Mouse (Mus musculus) thymus, adult 18-20 months (tissue): ENCODE data around the gene Chst3.
"Not testable (repeated sequence)": the region's sequence is repeated elsewhere in the genome, so short reads cannot be mapped to it uniquely, and the experiment has no call there.

Source experiments
- DNase-seq, 2 experiments: peaks; one replicate each; pipeline ENCODE4 v3.0.0; 2022; ENCODE audit warnings: mixed read lengths in 2 of 2

Gene Chst3

DNA sequence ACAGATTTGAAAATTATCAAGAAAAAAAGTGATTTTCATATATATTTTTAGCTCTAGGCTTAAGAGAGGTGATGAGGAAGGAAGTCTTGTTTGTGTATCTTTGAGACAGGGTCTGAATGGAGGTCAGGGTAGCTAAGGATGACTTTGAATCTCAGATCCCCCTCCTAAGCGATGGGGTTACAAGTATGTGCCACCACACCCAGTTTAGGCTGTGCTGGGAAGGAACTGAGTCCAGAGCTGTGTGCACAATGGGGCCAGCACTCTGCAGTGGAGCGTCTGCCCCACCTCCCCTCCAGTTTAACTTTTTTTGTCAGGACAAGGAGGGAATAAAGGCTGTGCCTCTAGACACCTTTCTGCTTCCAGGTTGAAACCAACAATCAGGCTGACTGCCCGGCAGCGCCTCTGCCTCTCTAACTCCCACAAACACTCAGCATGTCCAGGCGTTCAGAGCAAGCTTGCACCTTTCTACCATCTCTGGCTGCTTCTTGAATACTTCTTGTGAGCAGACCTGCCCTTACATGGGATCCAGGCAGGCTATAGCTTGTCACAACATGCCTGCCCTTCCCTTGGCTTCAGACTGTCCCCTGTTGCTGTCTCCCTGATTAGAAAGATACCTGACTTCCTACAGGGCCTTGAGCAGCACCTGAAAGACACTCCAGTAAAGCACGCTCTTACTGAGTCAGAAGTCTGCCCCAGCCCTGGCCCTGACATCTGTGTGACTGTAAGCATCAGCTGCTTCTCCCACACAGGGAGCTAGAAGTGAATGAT lies 11.4 kb upstream of the Chst3 start:
- DNase-seq, result no peak

GRCm38 (mm10) chr10:60229113-60229512 lies 10.1 kb upstream of the Chst3 start:
- no peak for DNase-seq

DNA sequence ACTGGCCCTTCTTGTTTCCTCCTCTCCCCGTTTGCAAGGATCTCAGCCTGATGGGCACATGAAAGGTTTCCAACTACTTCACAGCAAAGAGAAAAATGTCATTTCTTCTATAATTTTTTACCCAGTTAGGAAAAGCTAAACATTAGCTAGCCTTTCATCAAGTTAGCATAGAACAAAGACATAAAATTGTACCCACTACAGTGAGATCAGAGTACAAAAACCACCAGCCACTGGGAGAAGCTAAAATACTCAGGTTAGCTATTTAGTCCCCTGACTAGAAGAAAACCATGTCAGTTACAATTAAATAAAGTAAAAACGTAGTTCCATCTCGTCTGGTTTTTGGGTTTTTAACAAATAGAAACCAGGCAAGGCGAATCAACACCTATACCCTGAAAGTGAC lies 8.6 kb upstream of the Chst3 start:
- DNase-seq, result no peak

GRCm38 (mm10) chr10:60224601-60225000 lies 5.5 kb upstream of the Chst3 start:
- no peak for DNase-seq

DNA sequence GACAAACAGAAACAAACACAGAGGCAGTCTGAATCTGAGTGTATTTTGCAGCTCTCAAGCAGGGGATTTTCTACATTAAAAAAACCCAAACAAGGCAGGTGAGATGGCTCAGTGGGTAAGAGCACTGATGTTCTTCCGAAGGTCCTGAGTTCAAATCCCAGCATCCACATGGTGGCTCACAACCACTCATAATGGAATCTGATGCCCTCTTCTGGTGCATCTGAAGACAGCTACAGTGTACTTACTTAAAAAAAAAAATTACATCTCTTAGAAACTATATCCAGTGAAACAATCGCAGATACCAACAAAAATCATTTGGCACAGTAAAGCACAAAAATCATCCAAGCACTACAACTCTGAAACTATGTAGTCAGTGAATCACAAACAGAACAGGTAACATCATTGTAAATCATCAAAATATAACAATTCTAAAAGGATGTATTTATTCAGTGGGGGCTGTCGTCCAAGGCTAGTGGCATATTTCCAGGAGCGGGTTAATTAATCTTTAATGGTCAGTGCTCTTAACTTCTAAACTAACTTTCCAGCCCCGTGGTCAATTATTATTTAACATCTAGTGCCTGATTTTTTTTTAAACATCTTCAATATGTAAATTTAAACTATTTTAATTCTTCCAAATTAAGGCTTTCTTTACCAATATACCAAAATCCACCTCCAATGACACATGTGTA lies 2.7 kb upstream of the Chst3 start:
- not testable (repeated sequence) for DNase-seq

- DNase-seq, result no peak
Observed at GRCm38 (mm10) chr10:60220607-60221006, 1.5 kb upstream of the Chst3 start.

DNA sequence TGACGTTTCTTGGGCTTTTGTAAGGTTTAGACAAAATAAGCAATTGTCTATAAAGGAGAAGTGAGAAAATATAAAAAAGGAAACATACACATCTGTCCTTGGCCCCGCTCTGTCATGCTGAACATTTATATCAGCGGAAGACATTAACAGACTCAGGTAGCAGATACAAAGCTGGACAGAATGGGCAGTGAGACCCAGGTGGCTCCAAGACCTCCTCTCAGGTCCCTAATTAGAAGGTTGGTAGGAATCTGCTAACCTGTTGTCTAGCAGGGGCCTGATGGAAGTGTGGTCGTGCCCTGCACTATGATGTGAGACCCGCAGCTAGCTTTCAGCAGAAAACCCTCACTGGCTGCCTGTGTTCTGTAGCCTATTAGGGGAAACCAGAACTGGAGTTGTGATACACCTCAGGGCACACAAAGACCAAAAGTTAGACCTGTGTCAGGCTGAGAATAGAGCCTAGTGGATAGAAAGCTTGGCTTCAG lies 1.0 kb upstream of the Chst3 start:
- DNase-seq, result no peak

GRCm38 (mm10) chr10:60218033-60218590 lies 948 bp downstream of the Chst3 start:
- no peak for DNase-seq

DNA sequence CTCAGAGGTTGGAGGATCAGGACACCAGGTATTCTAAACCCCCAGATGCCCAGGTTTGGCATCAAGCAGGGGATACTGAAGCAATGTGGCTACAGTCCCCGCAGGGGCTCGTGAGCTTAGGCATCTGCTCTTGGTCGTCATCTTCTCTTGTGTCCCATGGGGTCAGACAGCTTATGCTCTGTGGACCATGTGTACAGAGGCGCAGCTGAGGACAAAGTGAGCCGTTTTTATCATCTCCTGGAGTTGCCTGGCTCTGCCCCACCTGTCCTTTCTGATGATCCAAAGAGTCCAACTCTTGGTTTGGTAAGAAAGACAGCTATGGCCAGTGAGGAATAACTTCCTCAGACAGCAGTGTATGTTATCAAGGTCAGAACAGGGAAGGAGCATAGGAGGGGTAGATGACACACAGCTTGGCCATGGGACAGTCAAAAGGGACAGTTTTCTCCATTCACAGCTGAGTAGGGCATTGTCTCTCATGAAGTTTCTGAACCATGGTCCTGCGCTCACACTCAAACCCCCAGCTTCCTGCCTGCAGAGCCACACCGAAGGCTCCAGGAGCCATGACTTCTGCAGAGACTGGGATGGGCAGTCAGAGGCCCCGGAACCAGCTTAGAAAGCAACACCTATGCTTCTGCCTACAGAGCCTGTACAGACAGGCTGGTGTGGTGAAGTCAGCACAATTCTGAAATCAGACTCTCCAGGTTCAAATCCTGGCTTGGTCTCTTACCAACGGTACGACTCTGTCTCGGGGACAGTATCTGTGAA lies 2.5 kb downstream of the Chst3 start:
- no peak for DNase-seq

DNA sequence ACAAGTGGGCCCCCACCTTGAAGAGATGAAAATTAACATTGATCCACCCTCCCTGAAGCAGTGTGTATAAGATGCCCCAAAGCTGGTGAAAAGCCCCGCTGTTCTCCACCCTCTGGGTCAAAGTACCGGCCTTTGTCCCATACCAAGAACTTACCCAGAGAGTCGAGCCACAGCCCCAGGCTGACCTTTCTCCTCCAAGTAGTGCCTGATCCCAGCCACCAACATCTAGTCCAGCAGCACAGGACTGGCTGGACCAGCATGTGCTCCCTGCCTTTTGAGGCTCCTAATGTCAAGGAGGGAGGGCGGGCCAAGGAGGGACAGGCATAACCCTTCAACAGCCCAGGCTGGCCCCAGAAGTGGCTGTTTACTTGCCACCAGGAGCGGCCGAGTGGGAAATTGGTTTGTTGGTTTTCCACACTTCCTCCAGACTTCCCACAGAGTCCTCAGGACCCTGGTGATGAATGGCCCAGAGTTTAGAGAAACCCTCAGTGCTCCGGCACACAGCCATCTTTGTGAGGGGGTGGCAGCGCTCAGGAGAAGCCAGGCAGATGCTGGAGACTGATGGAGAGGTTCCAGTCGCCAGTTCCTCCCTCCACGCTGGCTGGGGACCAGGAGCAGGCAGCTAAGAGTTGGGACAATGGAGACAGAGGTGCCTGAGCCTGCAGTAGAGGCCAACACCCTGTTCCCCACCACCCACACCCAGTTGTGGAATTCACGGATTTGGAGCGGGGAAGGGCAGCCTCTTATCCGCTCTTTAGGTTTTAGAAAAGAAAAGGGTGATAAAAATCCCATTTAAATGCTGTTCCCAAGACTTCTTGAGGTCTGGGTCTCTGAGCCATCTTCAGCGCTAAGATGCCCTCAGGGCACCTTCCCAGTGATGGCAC lies 3.7 kb downstream of the Chst3 start:
- no peak for DNase-seq

- no peak for DNase-seq
Observed at GRCm38 (mm10) chr10:60212589-60213379, 6.3 kb downstream of the Chst3 start.

- no peak for DNase-seq
Observed at GRCm38 (mm10) chr10:60211501-60212005, 7.5 kb downstream of the Chst3 start.

- DNase-seq, result no peak
Observed at GRCm38 (mm10) chr10:60210468-60210867, 8.6 kb downstream of the Chst3 start.

DNA sequence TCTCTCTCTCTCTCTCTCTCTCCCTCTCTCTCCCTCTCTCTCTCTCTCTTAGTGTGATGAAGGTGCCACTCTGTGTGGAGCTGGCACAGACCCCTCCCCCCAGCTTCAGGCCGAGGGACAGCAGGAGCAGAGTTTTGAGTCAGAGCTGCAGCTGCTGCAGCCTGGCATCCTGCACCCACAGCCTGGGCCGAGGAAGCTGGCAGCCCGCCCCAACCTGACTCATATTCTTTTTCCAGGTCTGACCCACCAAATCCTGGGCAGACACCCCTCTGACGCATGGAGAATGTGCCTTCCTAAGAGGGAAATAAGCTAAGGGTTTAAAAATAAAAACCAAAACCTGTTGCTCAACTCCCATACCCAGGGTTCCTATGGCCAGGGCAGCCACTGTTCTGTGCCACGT lies 9.8 kb downstream of the Chst3 start:
- no peak for DNase-seq

DNA sequence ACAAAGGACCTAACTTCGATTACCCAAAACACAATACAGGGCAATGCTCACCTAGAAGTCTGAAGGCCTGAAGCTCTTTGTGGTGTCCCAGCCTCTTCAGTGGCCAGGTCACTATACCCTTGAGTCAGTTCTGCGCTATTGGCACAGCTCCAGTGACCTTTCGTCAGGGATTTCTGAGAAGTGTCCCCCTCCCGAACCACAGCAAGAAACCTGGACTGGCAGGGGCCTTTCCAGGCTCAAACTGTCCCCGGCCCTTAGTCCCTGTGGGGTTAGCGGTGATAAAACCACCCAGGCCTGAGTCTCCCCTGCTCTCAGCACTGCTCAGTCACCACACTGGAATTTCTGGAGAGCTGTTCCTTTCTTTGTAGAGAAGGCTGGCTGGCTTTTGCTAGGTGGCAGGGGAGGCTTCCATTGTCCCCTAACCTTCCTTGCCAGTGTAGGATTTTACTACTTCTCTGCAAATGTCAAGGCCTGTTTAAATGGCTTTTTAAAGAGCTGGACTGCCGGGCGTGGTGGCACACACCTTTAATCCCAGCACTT lies 11.8 kb downstream of the Chst3 start:
- DNase-seq, result no peak

DNA sequence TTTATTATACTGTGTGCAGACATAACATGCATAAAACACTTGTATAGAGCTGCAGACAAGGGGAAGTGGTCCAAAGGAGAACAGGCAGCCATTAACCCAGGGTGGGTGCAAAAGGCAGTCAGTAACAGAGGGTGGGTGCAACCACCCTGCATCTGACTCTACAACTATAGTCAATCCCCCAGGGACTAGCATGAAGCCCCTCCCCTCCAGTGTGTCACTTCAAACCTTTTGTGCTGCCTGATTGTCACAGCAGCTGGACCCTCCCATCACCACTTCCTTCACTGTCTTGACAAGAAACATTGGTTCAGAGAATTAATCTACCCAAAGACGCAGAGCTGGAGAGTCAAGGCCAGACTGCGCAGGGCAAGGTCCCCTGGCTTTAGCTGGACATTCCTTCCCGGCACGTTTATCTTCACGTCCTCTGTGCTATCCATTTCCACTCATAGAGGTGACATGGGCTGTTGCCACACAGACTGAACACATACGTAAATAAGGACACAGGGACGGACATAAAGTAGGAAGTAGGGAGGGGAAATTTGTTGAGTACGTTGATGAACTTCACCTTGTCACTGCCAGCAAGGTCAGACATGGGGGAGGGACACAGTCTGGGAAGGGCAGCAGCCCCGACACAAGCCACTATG lies 13.3 kb downstream of the Chst3 start:
- no peak for DNase-seq

DNA sequence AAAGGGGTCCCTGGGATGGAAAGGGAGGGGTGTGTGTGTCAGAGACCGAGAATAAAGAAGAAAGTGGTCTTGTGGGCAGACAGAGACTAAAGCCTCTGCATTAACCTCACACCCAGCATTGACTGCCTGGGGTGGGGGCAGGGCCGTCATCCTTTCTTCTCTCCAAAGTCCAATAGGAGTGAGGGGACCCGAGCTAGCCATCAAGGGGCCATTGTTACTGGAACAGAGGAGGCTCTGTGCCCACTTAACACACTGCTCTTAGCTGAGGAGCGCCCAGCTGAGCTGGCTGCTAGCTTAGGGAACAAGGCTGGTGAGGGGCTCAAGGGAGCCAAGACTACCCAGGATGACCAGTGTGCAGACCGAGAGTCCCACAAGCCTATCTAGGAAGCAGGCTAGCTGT lies 16.3 kb downstream of the Chst3 start:
- no peak for DNase-seq

DNA sequence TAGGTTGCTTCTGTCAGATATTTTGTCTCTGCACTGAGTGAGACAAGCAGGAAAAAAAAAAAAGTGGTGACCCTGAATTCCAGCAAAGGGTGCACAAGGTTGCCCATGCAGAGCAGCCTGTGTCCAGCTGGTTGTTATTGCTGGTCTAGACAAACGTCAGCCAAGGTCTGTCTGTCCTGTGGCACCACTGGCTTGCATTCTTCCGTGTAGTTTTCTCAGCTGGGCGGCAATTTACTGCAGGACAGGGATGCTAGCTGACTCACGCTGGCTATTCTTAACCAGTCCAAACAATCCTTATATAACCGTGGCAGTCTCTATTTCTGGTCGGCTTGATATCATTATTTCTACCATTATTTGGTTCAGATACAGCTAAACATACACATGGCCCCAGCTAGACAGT lies 18.1 kb downstream of the Chst3 start:
- no peak for DNase-seq

- DNase-seq, result no peak
Observed at GRCm38 (mm10) chr10:60199378-60199777, 19.7 kb downstream of the Chst3 start.

DNA sequence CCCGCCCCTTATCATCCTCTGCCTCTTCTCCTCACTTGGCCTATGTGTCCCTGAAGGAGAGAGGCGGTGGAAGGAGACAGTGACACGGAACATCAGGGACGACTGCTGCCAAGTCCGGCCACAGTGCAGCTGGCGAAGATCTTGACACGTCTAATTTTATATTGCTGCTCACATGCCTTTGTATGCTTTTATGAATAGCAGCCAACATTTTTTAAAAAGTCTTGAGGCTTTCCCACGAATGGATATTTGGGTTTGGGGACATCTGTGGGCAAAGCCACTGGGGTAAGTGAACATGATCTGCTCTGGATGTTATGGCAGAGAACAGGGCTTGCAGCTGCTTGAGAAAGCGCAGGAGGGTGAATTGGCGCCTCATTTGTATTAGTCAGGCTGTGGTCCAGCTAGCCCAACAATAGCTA lies 21.6 kb downstream of the Chst3 start:
- DNase-seq, result no peak
